Mouse (Mus musculus): ENCODE data around the gene Prrt3.
A peak's percentile ranks its signal among the peaks of the same experiment; 100 is the strongest.

Prrt3 gene

DNA sequence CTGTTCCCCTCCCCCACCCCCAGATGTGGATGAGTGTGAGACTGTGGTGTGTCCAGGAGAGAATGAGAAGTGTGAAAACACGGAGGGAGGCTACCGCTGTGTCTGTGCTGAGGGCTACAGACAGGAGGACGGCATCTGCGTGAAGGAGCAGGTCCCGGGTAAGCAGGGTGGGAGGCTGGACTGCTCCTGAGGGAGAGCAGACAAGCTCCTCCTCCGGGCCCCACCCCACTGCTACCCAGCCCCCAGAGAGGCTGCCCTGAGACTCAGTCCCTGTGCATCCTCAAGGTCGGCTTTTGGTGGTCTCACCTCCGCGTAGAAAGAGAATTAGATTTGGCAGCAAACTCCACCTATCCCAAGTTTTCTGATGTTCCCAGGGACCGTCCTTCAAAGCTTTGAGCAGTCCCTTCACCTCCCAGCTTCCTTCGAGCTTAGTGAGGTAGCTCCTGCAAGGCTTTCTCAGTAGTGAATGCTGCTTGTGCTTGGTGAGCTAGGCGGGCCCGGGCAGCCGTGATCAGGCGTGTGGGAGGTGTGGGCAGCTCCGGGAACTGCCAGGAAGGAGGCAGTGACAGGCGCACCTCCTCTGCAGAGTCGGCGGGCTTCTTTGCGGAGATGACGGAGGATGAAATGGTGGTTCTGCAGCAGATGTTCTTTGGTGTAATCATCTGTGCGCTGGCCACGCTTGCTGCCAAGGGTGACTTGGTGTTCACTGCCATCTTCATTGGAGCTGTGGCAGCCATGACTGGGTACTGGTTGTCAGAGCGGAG is 9.4 kb downstream of the Prrt3 start:
- no peak for DNase-seq (ENCODE audit: extremely low spot score, low spot score)

DNA sequence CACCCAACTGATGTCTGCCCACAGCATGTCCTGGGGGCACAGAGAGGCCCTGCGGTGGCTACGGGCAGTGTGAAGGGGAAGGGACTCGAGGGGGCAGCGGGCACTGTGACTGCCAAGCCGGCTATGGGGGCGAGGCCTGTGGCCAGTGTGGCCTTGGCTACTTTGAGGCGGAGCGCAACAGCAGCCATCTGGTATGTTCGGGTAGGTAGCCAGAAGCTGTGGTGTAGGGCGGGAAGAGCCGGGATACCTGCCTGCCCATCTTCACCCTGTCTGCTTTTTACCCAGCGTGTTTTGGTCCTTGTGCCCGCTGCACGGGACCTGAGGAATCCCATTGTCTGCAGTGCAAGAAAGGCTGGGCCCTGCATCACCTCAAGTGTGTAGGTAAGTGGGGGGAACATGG is 12.3 kb downstream of the Prrt3 start:
- no peak for DNase-seq (ENCODE audit: extremely low spot score, low spot score)

DNA sequence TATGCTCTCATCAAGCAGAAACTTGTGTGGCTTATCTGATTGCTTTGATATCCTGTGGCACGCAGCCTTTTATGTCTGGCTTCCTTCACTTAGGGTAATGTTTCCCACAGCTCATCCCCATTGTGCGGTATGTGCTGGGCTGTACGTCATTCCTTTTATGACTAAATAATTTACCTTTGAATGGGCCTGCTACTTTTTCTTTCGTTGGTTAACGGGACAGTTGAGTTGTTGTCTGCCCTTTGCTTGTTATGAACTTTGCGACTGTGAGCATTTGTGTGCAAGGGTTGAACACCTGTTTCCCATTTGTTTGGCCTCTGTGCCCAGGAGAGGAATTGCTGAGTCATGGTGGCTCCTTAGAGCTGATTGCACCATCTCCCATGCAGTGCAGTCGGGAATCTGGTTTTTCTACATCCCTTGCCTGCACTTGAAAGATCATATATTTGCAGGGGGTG is 14.6 kb downstream of the Prrt3 start:
- no peak for DNase-seq (ENCODE audit: extremely low spot score, low spot score)

DNA sequence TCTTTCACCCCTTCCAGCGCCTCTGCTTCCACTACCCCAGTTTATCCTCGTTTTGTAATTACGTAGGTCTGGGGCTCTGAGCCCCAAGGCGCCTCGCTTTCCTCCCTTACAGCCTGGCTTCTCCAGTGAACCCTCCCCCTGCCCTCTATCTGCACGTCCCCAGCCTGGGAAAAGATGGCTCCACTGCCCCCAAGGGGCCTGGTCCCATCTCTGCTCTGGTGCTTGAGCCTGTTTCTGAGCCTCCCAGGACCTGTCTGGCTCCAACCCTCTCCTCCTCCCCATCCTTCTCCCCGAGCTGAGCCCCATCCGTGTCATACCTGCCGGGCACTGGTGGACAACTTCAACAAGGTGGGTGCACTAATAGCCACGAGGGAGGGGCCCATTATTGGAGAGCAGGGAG is 18.0 kb downstream of the Prrt3 start:
- peak; percentile 40 for DNase-seq (ENCODE audit: extremely low spot score, low spot score)

DNA sequence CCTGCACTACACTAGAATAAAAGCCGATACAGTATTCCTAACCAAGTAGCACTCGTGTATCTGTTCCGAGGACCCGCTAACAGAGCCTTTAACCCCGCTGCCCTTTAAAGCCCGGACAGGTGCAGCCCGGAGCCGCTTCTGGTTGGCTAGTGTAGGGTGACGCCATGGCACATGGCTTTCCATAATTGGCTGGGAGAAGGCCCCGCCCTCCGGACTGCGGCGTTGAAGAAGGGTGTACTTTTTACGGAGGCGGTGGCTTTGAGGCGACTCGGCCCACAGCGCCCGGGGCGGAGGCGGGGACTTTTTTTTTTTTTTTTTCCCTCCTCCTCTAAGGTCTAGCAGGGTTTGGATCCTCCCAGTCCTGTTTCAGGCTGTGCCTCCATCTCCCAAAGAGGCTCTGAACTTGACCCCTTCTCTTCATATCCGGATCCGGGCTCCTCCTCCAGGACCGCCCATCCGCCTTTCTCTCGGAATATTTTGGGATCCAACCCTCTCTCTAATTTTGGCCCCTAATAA is 18.6 kb downstream of the Prrt3 start, which contains the start of gene Creld1:
Gene Creld1 (plus strand): TSS at position 198 of the 516 bp plus-strand sequence.
- peak; percentile 91 for DNase-seq (ENCODE audit: extremely low spot score, low spot score)

DNA sequence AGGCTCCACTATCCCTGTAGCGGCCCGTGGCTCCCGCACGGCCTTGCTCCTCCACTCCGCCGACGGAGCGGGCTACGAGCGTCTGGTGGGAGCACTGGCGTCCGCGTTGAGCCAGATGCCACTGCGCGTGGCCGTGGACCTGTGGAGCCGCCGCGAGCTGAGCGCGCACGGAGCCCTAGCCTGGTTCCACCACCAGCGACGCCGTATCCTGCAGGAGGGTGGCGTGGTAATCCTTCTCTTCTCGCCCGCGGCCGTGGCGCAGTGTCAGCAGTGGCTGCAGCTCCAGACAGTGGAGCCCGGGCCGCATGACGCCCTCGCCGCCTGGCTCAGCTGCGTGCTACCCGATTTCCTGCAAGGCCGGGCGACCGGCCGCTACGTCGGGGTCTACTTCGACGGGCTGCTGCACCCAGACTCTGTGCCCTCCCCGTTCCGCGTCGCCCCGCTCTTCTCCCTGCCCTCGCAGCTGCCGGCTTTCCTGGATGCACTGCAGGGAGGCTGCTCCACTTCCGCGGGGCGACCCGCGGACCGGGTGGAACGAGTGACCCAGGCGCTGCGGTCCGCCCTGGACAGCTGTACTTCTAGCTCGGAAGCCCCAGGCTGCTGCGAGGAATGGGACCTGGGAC is 19.1 kb downstream of the Prrt3 start:
- no peak for DNase-seq (ENCODE audit: extremely low spot score, low spot score)

DNA sequence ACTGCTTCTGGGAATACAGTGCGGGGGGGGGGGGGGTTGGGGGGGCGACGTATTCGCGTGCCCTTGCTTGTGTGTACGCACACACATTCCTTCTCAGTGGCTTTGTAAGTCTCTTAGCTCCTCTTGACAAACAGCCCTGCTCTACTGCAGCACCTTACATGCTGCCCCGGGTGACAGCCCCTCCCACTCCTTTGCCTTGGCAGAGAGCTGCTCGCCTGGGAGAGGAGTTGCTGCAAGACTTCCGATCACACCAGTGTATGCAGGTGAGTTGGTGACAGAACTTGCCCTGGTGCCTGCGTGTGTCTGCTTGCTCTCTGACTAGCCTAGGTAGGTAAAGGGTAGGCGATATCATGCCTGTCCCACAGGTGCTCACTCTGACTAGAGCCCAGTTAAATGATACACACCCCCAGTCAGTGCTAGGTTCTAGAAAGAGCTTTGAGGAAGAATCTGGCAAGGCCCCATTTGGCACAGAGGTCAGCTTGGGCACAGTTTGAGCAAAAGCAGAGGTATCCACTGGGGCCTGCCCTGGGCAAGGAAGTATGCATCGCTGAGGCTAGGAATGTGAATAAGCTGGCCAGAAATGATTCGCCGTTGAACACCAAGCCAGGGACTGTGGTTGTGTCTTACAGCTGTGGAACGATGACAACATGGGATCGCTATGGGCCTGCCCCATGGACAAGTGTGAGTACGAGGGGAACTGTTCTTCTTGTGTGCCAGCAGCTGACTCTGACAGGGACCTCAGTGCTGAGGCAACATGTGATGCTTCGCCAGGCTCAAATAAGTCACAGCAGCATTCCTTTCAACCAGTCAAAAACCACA is 21.0 kb downstream of the Prrt3 start:
- no peak for DNase-seq (ENCODE audit: extremely low spot score, low spot score)

DNA sequence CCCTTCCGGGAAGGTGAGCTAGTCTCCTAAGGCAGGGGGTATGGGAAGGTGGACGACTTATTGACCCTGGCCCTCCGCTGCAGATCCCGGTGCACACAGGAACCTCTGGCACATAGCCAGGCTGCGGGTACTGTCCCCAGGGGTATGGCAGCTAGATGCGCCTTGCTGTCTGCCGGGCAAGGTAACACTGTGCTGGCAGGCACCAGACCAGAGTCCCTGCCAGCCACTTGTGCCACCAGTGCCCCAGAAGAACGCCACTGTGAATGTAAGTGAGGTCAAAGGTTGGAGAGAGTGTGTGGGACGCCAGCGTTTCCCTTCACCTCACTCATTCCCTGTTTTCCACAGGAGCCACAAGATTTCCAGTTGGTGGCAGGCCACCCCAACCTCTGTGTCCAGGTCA is 22.8 kb downstream of the Prrt3 start:
- DNase-seq (ENCODE audit: extremely low spot score, low spot score) = no peak

DNA sequence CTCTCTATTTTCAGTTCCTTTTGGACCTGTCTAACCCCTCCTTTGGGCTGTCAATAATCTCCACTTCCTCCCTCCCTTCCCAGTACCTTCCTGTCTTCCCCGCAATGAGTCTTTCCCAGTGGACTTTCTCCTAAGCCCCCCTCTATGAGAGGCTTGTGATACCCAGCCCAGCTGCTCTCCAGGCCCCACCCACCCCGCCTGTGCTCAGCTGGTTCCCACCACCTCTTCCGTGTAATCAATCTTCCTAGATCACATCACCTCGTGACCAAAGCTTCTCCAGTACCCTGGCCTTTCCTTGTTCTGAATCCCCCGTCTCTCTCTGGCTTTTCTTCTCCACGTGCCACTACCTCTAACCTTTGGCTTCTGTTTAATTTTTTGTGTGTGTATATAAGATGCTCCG is 24.4 kb downstream of the Prrt3 start:
- DNase-seq (ENCODE audit: extremely low spot score, low spot score) = no peak

DNA sequence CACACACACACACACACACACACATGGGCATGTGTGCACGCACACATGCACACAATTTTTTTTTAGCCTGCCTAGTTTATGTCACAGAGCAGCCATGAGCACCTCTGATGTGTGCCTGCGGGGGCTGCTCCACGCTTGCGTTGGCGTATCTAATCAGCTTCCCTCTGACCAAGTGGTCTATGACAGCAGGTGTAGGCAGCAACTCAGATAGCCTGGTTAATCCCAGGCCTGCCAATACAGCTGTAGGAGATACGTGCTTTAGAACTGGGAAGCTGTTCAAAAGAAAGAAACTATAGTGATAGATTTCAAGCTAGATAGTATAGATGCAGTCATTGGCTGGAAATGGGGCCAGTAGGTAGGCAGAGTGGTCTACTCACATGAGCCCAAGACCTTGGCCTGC is 28.0 kb downstream of the Prrt3 start:
- no peak for DNase-seq (ENCODE audit: extremely low spot score, low spot score)

DNA sequence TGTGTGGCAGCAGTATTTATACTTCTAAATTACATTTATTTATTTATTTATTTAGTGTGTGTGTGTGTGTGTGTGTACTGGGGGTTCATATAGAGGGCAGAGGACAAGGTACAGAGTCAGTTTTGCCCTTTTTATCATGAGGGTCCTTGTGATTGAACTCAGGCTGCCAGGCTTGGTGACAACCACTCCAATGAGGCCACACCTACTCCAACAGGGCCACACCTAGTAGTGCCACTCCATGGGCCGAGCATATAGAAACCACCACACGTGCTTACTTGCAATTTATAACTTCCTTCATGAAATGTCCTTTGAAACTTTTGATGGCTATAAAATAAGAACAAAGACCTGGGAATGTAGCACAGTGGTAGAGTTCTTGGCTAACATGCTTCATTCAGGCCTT is 28.5 kb downstream of the Prrt3 start:
- no peak for DNase-seq (ENCODE audit: extremely low spot score, low spot score)

DNA sequence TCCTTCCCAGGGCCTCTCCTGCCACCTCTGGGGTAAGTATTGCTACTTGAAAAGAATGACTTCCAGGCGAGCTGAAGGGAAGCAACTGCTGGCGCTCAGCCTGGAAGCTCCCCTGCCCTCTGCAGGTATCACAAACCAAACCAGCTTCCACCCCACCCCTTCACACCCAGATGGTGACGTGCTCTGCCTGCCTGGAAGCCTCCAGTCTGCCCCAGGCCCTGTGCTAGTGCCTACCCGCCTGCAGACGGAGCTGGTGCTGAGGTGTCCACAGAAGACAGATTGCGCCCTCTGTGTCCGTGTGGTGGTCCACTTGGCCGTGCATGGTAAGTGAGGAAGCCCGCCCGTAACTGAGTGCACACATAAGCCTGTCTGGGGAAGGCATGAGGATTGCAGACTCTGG is 29.7 kb downstream of the Prrt3 start:
- DNase-seq (ENCODE audit: extremely low spot score, low spot score) = no peak

DNA sequence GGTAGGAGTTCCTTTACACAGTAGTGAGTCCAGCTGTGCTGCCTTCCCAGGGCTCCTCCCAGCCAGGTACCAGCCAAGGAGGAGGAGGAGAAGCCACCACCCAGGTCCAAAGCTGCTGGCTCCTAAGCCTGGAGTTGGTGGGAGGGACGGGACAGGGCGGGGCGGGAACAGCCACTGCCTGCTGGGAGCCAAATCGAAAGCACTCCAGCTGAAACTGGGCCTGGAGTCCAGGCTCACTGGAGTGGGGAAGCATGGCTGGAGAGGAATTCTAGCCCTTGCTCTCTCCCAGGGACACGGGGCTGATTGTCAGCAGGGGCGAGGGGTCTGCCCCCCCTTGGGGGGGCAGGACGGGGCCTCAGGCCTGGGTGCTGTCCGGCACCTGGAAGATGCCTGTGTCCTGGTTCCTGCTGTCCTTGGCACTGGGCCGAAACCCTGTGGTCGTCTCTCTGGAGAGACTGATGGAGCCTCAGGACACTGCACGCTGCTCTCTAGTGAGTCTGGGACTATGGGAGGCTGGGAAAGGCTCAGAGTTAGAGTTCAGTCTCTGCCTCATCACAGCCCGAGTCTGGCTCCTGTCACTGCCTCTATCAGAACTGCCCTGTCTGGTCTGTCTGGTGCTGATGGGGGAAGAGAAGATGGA is 30.3 kb downstream of the Prrt3 start, which contains the start of gene Il17rc:
Gene Il17rc (plus strand): TSS at position 131 of the 640 bp plus-strand sequence.
- DNase-seq (ENCODE audit: extremely low spot score, low spot score) = no peak

DNA sequence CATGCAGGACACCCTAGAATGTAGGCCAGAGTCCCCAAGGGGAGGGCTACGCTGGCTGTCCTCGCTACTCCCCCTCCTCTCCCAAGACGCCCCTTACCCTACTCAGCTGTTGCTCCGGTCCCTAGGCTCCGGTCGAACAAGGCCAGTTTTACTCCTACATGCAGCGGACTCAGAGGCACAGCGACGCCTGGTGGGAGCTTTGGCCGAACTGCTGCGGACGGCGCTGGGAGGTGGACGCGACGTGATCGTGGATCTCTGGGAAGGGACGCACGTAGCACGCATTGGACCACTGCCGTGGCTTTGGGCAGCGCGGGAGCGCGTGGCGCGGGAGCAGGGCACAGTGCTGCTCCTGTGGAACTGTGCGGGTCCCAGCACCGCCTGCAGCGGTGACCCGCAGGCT is 32.3 kb downstream of the Prrt3 start:
- peak; percentile 80 for DNase-seq (ENCODE audit: extremely low spot score, low spot score)

DNA sequence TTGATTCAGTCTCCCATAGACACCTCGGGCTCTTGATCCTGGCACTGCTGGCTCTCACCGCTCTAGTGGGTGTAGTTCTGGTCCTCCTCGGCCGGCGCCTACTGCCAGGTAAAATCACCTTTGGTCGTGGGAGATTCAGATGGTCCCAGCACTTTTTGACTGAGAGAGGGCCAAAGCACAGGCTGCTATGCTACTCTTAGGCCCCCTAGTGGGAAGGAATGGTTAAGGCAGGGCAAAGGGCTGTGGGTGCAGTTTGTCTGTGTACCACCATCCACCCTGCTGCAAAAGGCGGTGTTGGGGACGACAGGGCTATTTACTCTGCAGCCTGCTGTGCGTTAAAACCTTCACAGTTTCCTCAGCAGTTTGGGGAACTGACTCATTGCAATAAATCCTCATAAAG is 32.7 kb downstream of the Prrt3 start:
- peak; percentile 62 for DNase-seq (ENCODE audit: extremely low spot score, low spot score)

DNA sequence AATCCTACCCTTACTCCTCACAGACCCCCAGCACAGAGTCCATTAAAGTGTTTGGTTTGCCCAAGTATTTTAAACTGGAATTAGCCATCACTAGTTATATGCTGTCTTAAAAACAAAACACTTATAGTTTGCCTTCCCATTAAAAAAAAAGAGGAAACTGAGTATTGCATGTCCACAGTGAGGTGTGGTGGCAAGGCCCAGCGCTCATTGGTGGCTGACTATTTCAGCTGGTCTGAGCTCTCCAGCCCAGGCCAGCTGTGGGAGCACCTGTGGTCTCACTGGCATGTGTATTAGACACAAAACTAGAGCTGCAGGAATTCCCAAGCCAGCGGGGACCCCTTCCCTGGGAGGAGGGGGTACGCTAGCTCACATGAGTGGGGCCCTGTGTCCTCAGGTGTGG is 33.2 kb downstream of the Prrt3 start:
- DNase-seq (ENCODE audit: extremely low spot score, low spot score) = no peak

DNA sequence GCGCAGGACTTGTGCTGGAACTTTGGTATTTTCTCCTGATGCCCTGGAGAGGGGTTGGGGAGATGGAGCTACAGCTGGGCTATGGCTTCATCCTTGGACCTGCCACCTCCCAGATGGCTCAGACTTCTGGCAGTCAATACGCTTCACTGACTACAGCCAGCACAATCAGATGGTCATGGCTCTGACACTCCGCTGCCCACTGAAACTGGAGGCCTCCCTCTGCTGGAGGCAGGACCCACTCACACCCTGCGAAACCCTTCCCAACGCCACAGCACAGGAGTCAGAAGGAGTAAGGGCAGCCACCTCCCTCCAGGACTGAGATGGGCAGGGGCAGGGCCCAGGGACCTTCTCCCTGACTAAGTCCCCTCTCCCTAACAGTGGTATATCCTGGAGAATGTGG is 36.1 kb downstream of the Prrt3 start:
- DNase-seq (ENCODE audit: extremely low spot score, low spot score) = no peak

DNA sequence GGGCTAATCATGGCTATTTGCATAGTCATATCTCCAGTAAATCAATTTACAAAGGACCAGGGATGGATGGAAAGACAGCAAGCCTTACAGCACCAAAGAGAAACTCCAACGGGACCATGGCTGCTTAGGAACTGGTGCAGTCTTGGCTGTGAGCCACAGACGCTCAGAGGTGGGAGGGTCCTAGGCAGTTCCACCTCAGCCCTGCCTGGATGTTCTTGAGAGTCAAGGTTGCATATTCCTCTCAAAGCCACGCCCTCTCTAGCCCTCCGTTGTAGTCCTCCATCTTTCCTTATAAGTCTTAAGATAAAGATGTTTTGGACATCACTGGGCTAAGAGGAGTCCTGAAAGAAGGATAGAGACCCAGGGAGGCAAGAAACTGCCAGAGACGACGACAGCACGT is 37.7 kb downstream of the Prrt3 start:
- no peak for DNase-seq (ENCODE audit: extremely low spot score, low spot score)

DNA sequence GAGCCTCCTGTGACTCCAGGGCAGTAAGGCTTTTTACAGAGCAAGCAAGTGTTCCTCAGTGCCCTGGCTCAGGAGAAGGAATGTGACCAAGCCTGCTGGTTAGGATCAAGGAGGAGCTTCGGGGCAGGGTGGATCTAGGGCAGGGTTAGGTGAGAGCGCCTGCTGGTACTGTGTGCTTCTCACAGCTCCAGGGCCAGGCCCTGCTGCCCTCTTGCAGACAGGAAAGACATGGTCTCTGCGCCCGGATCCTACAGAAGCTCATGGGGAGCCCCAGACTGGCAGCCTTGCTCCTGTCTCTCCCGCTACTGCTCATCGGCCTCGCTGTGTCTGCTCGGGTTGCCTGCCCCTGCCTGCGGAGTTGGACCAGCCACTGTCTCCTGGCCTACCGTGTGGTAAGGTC is 43.1 kb downstream of the Prrt3 start:
- no peak for DNase-seq (ENCODE audit: extremely low spot score, low spot score)

DNA sequence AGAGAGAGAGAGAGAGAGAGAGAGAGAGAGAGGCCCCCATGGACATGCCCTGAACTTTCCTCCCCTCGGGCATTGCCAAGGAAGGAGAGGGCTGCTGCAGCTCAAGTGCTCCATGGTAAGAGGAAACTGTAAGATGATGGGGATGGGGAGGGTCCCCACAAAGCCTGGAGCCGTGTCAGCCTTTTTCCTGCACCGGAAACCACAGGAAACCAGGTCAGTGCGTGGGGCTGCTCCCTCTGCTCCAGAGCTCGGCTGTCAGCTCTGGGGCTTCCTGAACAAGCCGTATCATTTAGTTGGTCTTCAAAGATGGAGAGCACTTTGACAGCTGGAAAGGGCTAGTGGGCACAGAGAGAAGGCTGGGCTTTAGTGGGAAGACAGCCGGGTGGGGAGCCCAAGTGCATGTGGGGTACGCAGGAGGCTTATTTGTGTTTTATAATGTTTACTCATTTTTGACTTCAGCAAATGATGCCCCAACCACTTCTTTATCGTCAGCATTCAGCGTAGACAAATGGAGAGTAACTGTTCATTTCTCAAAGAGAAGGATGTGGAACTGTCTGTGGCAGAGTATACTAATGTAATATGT is 43.7 kb downstream of the Prrt3 start, which contains the start of gene Il17re:
Gene Il17re (plus strand): TSS at position 533 of the 583 bp plus-strand sequence.
- DNase-seq (ENCODE audit: extremely low spot score, low spot score) = no peak

DNA sequence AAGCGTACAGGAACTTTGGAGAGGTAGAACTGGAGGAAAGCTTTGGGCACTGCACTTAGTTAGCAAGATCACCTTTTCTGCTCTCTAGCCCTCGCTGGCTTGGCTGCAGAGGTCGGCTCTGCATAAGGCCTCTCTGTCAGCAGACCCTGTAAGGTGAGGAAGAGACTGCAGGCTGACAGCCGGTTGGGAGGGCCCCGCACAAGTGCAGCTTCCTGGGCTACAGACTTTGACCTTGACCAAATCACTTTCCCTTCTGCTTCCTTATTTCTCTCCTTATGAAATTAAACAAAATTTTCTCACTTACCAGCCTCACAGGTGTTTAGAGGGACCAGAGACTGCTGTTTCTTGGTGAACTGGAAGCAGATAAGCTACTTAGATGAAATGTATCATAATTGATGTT is 46.7 kb downstream of the Prrt3 start:
- no peak for DNase-seq (ENCODE audit: extremely low spot score, low spot score)

Measured in neural tube, embryonic 10.5 days (tissue).